Mouse (Mus musculus): ENCODE measurements around the gene Csf1. TPM values are rescaled to one million over a fixed set of nuclear protein-coding genes. Genes with fewer than 3 reads are reported as not detected.

Gene Csf1
- 10 to 100 TPM; 11.9 to 19.7 TPM for polyA plus RNA-seq (2017; shearing (Covaris generic))

DNA sequence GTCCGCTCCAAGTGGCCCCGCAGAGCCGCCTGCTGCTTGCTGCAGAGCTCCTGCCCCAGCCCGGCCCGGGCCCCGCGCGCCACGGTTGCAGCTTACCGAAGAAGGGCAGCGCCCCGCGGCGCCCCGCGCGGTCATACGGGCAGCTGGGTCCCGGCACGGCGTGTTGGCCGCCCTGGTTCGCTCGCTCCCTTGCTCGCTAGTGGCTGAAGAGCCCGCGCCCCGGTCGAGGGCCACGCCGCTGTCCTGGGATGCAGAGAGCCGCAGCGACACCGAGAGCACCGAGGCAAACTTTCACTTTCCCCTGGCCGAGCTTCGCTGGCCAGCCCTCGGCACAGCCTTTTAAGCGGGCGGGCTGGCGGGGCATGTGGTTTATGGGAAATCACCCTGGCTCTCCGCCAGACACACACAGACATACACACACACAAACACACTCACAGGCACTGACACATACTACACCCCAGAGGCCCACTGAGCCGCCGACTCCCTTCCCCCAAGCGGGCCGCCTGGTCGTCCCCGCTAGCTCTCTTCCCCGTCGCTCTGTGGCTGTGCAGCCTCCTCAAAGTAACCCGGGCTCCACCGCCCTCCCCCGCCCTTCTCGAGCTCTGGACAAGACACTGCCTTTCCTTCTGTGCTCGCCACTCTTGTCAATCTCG lies at the start of gene Csf1:
TSS of gene Csf1 (minus strand) at position 541 of the 653 bp plus-strand sequence.
- peak; percentile 76 for ATAC-seq

GRCm38 (mm10) chr3:107808013-107808750 lies 47.9 kb upstream of the Csf1 start:
- no peak for ATAC-seq

- ATAC-seq, result peak; percentile 47
Measured at GRCm38 (mm10) chr3:107807386-107807974, 47.2 kb upstream of the Csf1 start.

DNA sequence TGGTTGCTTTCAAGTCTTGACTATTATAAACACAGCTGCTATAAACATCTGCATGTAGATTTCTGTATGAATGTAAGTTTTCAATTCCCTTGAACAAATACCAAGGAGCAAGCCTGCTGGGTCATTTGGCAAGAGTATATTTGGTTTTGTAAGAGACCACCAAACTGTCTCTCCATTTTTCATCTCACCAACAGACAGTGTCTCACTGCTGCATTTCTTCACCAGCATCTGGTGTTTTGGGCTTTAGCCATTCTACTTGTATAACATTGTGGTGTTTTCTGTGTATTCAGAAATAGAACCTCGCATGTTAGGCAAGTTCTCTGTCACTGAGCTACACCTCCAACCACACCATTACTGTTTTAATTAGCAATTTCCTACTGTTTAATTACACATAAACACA lies 46.6 kb upstream of the Csf1 start:
- no peak for ATAC-seq

DNA sequence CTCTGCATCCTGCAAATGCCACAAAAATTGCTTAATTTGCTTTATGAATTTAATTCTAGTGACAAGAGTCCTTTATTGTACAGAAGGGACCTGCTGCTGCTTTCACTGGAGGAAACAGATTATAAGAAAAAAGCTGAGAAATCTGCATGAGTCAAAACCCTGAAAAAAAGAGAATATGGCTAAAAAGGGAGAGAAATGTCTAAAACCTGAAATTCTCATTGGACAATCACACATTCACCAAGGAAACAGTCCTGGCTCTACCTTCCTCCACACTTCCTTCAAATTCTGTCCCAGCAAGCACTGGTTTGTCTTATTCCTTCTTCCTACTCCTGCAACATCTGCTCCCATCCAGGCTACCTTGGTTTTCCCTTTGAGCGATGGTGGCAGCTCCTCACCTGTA lies 44.5 kb upstream of the Csf1 start:
- ATAC-seq, result no peak

DNA sequence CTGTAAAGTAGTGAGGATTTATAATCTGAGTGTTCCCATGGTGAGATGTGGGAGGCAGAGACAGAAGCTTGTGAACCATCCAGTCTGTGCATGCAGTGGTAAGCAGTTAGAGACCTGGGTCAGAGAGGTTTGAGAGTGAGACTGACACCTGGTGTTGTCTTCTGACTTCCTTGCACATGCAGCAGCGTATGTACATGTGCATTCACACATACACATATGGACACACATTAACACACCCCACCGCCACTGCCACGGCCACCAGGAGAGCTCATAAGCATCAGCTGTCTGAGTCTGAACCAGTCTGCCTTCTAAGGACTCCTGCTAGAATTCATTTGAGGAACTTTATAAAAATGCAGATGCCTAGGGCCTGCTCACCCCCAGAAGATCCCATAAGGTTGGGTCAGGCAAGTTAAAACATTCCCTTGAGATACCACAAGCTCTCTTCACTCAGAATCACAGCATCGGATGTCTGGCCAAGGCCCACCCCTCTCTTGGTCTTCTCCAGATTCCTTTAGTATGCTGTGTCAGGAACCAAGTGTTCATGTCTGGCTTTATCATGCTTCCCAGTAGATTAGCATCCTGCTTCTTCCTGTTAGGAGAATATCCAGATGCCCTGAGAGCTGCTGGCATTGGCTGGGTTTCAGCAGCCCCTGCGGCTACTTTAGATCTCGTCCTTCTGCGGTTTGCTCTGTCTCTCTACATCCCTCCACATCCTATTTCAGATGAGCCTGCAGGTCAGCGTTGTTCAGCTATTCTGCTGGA lies 42.1 kb upstream of the Csf1 start:
- no peak for ATAC-seq

DNA sequence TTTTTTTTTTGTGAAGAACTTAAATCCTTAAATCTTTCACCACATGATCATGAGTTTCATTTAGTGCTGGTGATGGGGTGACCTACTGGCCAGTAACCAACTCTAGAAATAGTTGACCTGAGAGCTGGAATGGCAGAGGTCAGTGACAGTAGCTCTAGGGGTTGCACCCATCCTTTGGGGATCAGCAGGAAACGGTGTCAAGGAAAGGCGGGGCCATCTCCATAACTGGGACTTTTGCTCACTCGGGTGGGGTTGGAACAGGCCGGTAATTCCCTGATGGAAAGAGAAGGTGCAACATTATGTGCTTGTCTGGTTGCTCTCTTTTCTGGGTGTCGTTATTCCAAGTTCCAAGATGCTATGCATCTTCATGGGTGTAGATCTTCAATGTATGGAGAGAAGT lies 38.7 kb upstream of the Csf1 start:
- ATAC-seq, result no peak

DNA sequence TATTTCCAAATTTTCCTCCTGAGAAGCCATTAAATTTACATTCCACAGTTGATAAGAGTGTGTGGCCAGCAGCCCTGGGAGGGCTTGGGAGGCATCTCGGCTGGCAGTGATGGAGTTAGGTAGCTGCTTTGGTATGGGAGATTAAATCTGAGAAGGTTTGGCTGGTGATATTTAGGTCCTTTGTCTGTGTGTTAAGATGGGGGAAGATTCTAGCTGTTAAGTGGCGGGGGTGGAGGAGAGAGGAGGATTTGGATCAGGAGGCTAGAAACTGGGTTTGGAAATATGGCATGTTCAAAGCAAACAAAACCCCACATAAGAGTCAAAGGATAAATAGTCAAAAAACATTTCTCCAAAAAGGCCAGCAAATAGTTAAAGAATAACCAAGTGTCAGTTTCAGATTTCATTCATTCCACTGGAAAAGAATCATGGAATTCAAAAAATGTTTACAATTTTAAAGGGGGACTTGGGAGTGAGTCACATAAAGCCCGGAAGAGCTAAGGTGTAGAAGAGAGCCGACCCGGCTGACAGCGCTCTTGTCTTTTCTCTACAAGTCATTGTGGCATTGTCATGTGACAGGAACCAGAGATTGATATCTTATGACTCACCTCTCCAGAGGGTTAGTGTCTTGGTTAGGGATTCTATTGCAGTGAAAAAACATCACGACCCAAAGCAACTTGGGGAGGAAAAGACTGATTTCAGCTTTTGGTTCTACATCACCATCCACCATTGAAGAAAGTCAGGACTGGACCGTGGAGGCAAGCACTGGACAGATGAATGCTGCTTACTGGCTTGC lies 36.1 kb upstream of the Csf1 start:
- peak; percentile 100 for ATAC-seq

DNA sequence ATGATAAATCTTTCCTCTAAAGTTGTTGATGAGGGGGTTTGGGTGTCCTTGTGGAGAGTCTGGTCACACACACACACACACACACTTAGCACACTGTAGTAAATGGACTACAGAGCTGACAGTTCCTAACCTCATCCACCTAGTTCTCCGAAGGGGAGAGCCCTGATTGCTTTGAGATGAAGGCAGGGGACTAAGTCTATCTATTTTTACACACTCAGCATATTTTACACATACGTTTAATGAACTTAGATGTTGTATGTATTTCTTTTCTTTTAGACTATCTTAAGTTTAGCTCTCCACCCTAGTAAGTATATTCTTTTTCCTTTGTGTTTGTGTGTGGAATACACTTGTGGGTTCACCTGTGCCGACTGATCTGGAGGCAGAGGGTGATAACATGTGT lies 34.6 kb upstream of the Csf1 start:
- ATAC-seq, result no peak

GRCm38 (mm10) chr3:107793300-107794201 lies 33.3 kb upstream of the Csf1 start:
- no peak for ATAC-seq

GRCm38 (mm10) chr3:107792736-107793135 lies 32.5 kb upstream of the Csf1 start:
- ATAC-seq, result no peak

GRCm38 (mm10) chr3:107790766-107791303 lies 30.6 kb upstream of the Csf1 start:
- ATAC-seq, result no peak

GRCm38 (mm10) chr3:107790227-107790626 lies 30.0 kb upstream of the Csf1 start:
- ATAC-seq, result no peak

GRCm38 (mm10) chr3:107788885-107789284 lies 28.6 kb upstream of the Csf1 start:
- no peak for ATAC-seq

DNA sequence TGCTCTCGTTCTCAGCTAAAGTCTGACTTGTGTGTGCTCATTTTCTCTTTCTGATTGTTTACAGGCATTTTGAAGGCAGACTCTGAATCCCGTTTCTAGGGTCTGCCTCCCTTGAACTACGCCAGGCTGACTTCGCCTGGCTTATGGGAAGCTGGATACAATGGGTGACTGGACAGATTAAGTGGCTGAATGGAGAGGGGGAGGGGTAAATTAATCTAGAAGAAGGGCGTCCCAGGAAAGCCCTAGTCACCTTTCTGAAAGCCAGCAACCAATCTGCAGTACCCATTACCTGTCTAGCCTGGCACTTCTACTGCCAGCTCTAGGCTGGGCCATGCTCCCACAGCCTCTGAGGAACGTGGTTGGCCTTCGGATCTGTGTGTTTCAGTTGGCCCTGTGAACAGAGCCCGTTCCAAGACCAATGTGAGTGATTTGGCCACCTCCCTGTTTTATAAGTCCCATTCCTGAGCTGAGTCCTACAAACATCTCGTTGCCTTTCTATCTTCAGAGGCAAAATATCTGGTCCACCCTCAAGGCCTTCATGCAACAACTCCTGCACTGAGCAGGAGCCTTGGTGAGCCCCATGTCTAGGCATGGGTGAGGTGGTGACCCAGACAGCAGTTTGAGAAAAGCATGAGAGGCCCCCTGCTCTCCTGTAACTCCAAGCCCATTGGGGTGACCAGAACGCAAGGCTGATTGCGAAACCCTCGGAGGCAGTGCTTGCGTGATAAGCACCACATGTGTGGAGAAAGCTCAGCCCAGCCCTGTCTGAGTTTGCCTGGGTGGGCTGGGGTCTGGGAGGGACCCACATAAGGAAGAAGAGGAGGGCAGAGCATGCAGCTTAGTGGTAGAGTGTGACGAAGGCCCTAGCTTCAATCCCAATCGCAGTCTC lies 27.6 kb upstream of the Csf1 start:
- ATAC-seq, result no peak

DNA sequence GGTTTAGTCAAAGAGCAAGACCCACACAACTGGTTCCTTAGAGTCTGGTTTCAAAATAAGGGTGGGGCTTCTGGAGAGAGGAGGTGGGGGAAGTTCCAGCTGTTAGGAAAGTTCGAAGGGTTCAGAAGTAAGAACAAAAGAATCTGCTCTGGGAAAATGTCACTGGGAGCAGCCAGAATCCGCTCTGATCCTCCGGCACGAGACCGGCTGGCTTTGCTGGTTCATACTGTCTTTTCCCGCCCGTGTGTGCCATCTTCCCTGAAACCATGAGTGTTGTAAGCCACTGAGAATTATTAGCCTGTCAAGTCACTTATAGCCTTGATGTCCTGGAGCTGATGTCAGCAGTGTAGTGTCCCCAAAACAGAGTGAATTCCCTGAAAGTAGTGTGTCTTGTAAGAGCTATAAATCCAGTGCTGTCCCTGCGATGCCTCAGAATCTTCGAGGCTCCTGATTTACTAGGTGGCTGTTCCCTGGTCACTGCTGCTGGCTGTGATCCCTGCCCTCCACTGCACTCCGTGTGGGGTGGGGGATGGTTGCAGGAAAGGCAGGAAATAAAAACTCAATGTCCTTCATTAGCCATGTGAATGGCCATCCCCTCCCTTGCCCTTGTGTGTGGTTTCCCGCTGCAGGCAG lies 26.8 kb upstream of the Csf1 start:
- no peak for ATAC-seq

DNA sequence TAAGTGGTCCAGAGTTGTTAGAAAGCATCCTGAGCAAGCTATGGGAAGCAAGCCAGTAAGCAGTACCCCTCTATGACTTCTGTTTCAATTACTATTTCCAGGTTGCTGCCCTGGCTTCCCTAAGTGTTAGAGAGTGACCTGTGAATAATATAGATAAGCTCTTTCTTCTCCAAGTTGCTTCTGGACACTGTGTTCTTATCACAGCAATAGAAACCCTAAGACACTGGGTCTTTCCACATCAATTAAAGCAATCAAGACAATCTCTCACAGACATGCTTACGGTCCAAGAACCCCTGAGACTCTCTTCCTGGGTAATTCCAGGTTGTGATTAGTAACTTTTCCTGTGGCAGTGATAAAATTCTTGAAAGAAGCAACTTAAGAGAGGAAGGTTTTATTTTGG lies 26.1 kb upstream of the Csf1 start:
- no peak for ATAC-seq

GRCm38 (mm10) chr3:107785546-107785945 lies 25.3 kb upstream of the Csf1 start:
- ATAC-seq, result no peak

DNA sequence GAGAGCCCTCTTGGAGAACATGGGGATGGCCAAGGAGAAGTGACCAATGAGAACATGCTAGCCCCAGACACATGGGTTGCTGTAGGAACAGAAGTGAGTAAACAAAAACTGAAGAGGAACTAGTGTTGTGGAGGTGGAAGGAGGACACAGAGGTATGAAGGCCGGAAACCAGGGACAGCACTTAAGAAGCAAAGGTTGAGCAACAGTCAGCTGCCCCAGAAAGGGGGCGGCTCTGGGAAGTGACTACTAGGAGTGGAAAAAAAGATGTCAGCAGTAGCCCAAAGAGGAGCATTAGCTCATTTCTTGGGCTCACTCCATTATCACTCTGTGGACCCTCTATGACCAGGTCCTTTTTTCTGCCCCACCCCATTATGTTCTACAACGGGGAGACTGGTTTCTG lies 23.0 kb upstream of the Csf1 start:
- no peak for ATAC-seq
